Mouse (Mus musculus) brain, embryonic 14.5 days (tissue): ENCODE measurements around the gene Parp16.

Source experiments
- CTCF ChIP-seq: fragments of 200-500 bp; IDR thresholded peaks from 2 replicates; pipeline ENCODE4 v1.5.1; 2012; ENCODE audit warnings: inconsistent platforms, mild to moderate bottlenecking, moderate library complexity, borderline replicate concordance; ENCODE audit not compliant: insufficient read depth, insufficient read length; ENCODE audit errors: extremely low read depth
- POLR2A ChIP-seq: fragments of 200-500 bp; IDR thresholded peaks from 2 replicates; pipeline ENCODE4 v1.6.1; 2012; ENCODE audit warnings: mild to moderate bottlenecking, inconsistent platforms, borderline replicate concordance; ENCODE audit not compliant: poor library complexity, insufficient read depth, insufficient read length, severe bottlenecking; ENCODE audit errors: extremely low read depth

GRCm38 (mm10) chr9:65214425-65214777, 19.2 kb downstream of the Parp16 start:
- TF ChIP-seq POLR2A (no peak), CTCF (no peak)
